Mouse (Mus musculus) hindbrain, embryonic 11.5 days (tissue): ENCODE results near the gene Arsg. TPM values are rescaled to one million over a fixed set of nuclear protein-coding genes. Genes with fewer than 3 reads are reported as not detected.
"Not testable (repeated sequence)": the region's sequence is repeated elsewhere in the genome, so short reads cannot be mapped to it uniquely, and the experiment has no call there.

Source experiments
- ATAC-seq: fragments of 200-750 bp; cut with Nextera tagmentation; 2 replicates; pipeline ENCODE4 v1.8.0; 2017; ENCODE audit warnings: mild to moderate bottlenecking, moderate TSS enrichment, moderate library complexity; ENCODE audit not compliant: low FRiP score
- DNase-seq: peaks from one replicate; pipeline ENCODE4 v3.0.0-alpha.2; 2015; ENCODE audit warnings: low spot score
- H3K27ac ChIP-seq: fragments of 300-500 bp; sonication (generic); 2 replicates; pipeline ENCODE4 v1.5.1; 2014; ENCODE audit warnings: mild to moderate bottlenecking, low read depth, low read length
- H3K27me3 ChIP-seq: fragments of 300-500 bp; sonication (generic); 2 replicates; pipeline ENCODE4 v1.6.1; 2014; ENCODE audit warnings: mild to moderate bottlenecking, low read length, moderate library complexity, mixed read lengths; ENCODE audit not compliant: control insufficient read depth, insufficient read depth
- H3K36me3 ChIP-seq: fragments of 300-500 bp; sonication (generic); 2 replicates; pipeline ENCODE4 v1.6.1; 2014; ENCODE audit warnings: mild to moderate bottlenecking, low read length, moderate library complexity, mixed read lengths; ENCODE audit not compliant: control insufficient read depth, insufficient read depth
- H3K4me1 ChIP-seq: fragments of 300-500 bp; sonication (generic); replicated peaks from 2 replicates; pipeline ENCODE4 v1.6.1; 2014; ENCODE audit warnings: low read length, mixed read lengths; ENCODE audit not compliant: control insufficient read depth, insufficient read depth
- H3K4me2 ChIP-seq: fragments of 300-500 bp; sonication (generic); replicated peaks from 2 replicates; pipeline ENCODE4 v1.6.1; 2014; ENCODE audit warnings: mild to moderate bottlenecking, low read depth, low read length
- H3K4me3 ChIP-seq: fragments of 300-500 bp; sonication (generic); 2 replicates; pipeline ENCODE4 v1.5.1; 2014; ENCODE audit warnings: low read depth, low read length
- H3K9ac ChIP-seq: fragments of 300-500 bp; sonication (generic); 2 replicates; pipeline ENCODE4 v1.6.1; 2014; ENCODE audit warnings: low read depth, low read length
- H3K9me3 ChIP-seq: fragments of 300-500 bp; sonication (generic); 2 replicates; pipeline ENCODE4 v1.6.1; 2016; ENCODE audit warnings: low read length; ENCODE audit not compliant: control insufficient read depth
- WGBS: fragments of 180-500 bp; shearing (Covaris S2); extraction: QIAGEN DNeasy Blood & Tissue Kit; methylation state at CpG from one replicate; pipeline ENCODE4 v1.1.7; 2014; 5-methylcytosine and 5-hydroxymethylcytosine counted together
- polyA plus RNA-seq: library from polyadenylated mRNA; unstranded; fragments of >200 nt; fragmentation: Nextera tagmentation; extraction: Ambion mirVana; gene quantifications from 2 replicates; pipeline ENCODE4 v1.2.1, GENCODE M21; 2014

Gene Arsg
- polyA plus RNA-seq, 1 experiment from 2014 or later, result 4.2 TPM

DNA sequence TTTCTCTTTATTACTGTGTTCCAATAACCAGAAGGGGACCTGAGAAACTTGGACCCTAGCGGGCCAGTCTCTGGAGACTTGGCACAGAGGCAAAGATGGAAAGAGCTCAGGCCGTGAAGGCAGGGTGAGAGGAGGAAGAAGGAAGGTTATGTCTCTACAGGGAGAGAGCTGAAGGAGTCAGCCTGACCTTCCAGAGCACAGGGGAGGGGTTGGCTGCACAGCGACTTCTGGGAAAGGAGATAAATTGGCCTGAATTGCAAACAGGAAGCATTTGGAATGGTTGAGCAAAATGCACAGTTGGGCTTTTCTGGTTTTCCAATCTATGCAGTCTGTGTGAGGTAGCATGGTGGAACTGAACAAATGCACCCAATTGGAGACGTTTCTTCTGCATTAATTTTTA, 143.6 kb downstream of the Arsg start:
- H3K9ac ChIP-seq, result no peak overlapping the region
- H3K4me2 ChIP-seq, result no peak overlapping the region
- 72% methylated on average over 4 of the region's 4 CpGs for WGBS
- no peaks in the 10 kb centered on the region for H3K4me1 ChIP-seq
- no peak overlapping the region for H3K4me3 ChIP-seq
- H3K27me3 ChIP-seq, result no peaks in the 10 kb centered on the region
- ATAC-seq (no peak), DNase-seq (no peak)
- H3K9me3 ChIP-seq, result no peaks in the 10 kb centered on the region
- no peak overlapping the region for H3K27ac ChIP-seq
- H3K36me3 ChIP-seq, result no peaks in the 10 kb centered on the region

DNA sequence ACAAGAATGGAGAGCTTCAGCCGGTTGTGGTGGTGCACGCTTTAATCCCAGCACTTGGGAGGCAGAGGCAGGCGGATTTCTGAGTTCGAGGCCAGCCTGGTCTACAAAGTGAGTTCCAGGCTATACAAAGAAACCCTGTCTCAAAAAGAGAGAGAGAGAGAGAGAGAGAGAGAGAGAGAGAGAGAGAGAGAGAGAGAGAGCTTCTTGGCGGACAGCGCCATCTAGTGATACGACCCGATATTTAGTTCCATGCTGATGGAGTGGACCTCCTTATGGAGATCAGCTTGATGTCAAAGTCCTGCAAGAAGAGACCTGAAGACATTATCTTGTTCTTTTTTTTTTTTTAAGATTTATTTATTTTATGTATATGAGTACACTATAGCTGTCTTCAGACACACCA, 145.9 kb downstream of the Arsg start:
- not testable (repeated sequence) for H3K9me3 ChIP-seq, H3K36me3 ChIP-seq, H3K9ac ChIP-seq, H3K4me1 ChIP-seq, H3K4me2 ChIP-seq, ATAC-seq, H3K4me3 ChIP-seq, H3K27ac ChIP-seq, H3K27me3 ChIP-seq
- WGBS, result 34% methylated on average over 8 of the region's 8 CpGs
- peak; percentile 60 for DNase-seq

GRCm38 (mm10) chr11:109620356-109620755, 147.2 kb downstream of the Arsg start:
- H3K9ac ChIP-seq, result no peak overlapping the region
- ATAC-seq (no peak), DNase-seq (no peak)
- H3K4me1 ChIP-seq, result no peaks in the 10 kb centered on the region
- H3K36me3 ChIP-seq, result no peaks in the 10 kb centered on the region
- H3K27me3 ChIP-seq, result no peaks in the 10 kb centered on the region
- H3K4me2 ChIP-seq, result no peak overlapping the region
- 84% methylated on average over 6 of the region's 6 CpGs for WGBS
- no peak overlapping the region for H3K4me3 ChIP-seq
- H3K9me3 ChIP-seq, result no peaks in the 10 kb centered on the region
- no peak overlapping the region for H3K27ac ChIP-seq

GRCm38 (mm10) chr11:109621183-109621582, 148.0 kb downstream of the Arsg start:
- Histone ChIP-seq H3K27me3 (no peaks in the 10 kb centered on the region), H3K9ac (no peak overlapping the region), H3K4me2 (no peak overlapping the region), H3K9me3 (no peaks in the 10 kb centered on the region), H3K4me3 (no peak overlapping the region), H3K27ac (no peak overlapping the region), H3K36me3 (no peaks in the 10 kb centered on the region), H3K4me1 (no peaks in the 10 kb centered on the region)
- 17% methylated on average over 2 of the region's 2 CpGs for WGBS
- ATAC-seq (no peak), DNase-seq (peak; percentile 76)

DNA sequence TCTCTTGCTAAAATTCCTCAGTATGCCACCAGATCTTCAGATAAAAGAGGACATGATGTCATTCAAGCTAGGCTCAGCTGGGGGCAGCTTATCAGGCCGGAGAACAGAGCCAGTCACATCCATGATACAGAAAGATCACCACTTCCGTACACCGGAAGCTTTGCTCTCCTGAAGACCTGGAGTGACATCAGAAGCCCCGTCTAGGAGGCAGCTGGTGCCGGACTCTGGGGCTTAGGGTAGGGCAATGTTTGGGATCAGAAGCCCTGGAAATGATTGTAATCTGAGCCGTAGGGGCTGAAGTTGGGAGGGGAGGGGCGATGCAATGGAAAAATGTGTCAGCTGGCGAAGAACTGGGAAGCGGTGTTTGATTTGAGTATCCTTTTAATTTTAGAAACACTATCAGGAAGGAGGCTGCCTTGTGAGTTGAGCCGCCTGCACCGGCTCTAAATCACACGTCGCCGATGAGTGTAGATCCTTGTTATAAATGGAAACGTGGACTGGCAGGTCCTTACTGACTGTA, 149.4 kb downstream of the Arsg start:
- DNase-seq (no peak), ATAC-seq (no peak)
- no peaks in the 10 kb centered on the region for H3K27me3 ChIP-seq
- H3K9ac ChIP-seq, result no peak overlapping the region
- no peak overlapping the region for H3K4me2 ChIP-seq
- WGBS, result 47% methylated on average over 15 of the region's 15 CpGs
- no peaks in the 10 kb centered on the region for H3K9me3 ChIP-seq
- no peak overlapping the region for H3K4me3 ChIP-seq
- H3K27ac ChIP-seq, result no peak overlapping the region
- no peaks in the 10 kb centered on the region for H3K36me3 ChIP-seq
- H3K4me1 ChIP-seq, result no peaks in the 10 kb centered on the region

Other genes starting within 250 kb of the Arsg start
- gene Rgs9, start 175.2 kb upstream of the Arsg start, polyA plus RNA-seq, result 1.7 and 2.4 TPM in 2 replicates
- 20.6 and 25.2 TPM in 2 replicates for gene Gna13, start 110.5 kb upstream of the Arsg start, polyA plus RNA-seq
- gene 9930022D16Rik, start 59.5 kb upstream of the Arsg start, polyA plus RNA-seq, result not detected in 2 replicates
- gene Amz2, start 47.4 kb upstream of the Arsg start, polyA plus RNA-seq, result 49.9 and 50.4 TPM in 2 replicates
- gene Slc16a6, start 224 bp downstream of the Arsg start, polyA plus RNA-seq, result 4.6 and 6.0 TPM in 2 replicates
- 12.2 and 12.3 TPM in 2 replicates for gene Wipi1, start 138.6 kb downstream of the Arsg start, polyA plus RNA-seq
- gene Prkar1a, start 176.0 kb downstream of the Arsg start, polyA plus RNA-seq, result 411 and 461 TPM in 2 replicates
- gene Fam20a, start 248.9 kb downstream of the Arsg start, polyA plus RNA-seq, result 1.9 and 3.0 TPM in 2 replicates